Mouse (Mus musculus): Measurements from ENCODE around the gene B9d2.

The B9d2 gene

GRCm38 (mm10) chr7:25680514-25681258 is at the start of gene B9d2:
Gene B9d2, plus strand, starts transcription at chr7:25680780.
- peak; percentile 97 to 98 for DNase-seq

- DNase-seq, result no peak
Observed at GRCm38 (mm10) chr7:25632679-25633078, 47.9 kb upstream of the B9d2 start.

GRCm38 (mm10) chr7:25636373-25636772 is 44.2 kb upstream of the B9d2 start:
- no peak for DNase-seq

DNA sequence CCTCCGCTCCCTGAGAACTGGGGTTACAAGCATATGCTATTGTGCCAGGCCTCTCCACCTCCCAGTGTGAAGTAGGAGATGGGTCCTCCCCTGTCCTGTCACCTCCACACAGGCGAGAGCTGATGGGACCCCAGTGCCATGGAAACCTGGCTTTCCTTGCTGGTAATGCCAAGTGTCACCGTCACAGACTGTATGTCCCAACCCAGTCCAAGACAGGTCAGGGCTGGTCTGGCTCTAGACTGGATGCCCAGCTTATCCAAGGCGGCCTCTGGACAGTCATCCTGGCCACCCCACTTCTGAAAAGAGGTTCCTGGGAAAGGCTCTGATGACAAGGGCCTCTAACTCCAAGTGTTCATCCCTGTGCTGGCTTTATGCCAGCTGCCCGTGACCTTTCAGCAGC is 43.5 kb upstream of the B9d2 start:
- no peak for DNase-seq

DNA sequence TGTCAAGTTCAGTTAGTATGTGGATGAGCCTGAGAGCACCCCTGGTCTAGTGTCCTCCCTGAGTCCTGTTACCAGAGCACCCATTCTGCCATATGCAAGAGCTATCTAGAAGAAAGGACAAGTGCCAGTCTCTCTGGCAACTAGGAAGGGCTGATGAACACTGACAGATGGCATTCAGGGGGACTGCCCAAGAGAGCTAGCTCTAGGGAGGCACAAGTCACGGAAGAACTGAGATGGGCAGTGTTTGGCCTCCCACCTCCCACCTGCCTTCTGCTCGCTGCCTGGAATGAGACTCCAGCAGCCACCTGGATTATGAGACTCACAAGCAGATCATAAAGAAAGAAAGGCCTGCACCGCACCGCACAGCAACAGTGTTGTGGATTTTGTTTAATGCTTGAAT is 40.8 kb upstream of the B9d2 start:
- DNase-seq, result no peak

DNA sequence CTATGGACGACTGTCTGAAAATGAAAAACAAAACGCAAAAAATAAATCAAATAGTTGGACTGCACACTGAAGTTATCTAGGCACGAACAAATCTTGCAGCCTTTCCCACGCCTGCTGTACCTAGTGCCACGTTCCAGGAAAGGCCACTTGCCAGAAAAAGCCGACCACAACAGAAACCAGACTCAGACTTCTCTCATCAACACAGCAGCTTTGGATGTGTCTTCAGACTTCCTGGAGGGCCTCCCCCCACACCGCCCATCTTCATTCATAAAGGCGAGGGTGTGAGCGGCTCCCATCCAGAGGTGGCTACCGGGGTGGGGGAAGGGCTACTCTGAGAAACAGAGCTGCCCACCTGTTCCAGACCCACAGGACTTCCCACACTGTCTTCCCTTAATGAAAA is 36.4 kb upstream of the B9d2 start:
- no peak for DNase-seq

DNA sequence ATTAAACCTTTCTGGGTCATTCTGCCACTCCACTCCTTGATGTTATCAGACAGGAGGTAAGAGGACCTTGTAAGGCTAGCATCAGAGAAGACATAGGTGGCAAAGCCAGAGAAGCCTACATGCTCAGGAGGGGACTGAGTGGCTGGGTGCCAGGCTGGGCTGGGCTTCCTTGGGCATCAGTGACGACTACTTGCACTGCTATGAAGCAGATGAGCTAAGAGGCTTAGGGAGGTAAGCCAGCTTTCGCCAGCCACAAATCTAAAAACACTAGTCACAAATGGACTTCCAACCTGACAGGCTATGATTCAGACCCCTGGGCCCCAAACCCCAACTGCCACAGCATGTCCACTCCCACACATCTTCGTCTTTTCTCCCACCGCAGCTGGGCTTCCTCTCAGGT is 35.9 kb upstream of the B9d2 start:
- no peak for DNase-seq

- peak in 1 of 2 experiments; percentile 75 for DNase-seq
Observed at GRCm38 (mm10) chr7:25645074-25645473, 35.5 kb upstream of the B9d2 start.

- DNase-seq, result no peak
Observed at GRCm38 (mm10) chr7:25647574-25648123, 32.9 kb upstream of the B9d2 start.

DNA sequence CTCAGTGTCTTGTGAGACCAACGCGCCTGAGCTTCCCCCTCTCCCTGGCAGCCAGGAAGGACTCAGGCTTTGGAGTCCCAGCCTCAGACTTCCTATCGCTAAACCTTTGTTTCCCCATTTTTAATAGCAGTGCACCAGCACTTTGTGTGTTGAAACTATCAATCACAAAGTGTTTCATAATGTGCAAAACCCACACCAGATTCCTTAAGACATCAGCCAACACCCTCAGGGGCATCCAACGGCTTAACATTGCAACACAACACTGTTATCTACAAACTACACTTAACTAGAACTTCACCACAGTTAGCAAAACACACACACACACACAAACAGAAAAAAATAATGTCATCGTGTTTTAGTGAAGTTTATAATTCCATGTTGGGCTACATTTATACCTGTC is 30.7 kb upstream of the B9d2 start:
- DNase-seq, result no peak

GRCm38 (mm10) chr7:25651281-25651680 is 29.3 kb upstream of the B9d2 start:
- no peak for DNase-seq

- DNase-seq, result no peak
Observed at GRCm38 (mm10) chr7:25652244-25652759, 28.3 kb upstream of the B9d2 start.

DNA sequence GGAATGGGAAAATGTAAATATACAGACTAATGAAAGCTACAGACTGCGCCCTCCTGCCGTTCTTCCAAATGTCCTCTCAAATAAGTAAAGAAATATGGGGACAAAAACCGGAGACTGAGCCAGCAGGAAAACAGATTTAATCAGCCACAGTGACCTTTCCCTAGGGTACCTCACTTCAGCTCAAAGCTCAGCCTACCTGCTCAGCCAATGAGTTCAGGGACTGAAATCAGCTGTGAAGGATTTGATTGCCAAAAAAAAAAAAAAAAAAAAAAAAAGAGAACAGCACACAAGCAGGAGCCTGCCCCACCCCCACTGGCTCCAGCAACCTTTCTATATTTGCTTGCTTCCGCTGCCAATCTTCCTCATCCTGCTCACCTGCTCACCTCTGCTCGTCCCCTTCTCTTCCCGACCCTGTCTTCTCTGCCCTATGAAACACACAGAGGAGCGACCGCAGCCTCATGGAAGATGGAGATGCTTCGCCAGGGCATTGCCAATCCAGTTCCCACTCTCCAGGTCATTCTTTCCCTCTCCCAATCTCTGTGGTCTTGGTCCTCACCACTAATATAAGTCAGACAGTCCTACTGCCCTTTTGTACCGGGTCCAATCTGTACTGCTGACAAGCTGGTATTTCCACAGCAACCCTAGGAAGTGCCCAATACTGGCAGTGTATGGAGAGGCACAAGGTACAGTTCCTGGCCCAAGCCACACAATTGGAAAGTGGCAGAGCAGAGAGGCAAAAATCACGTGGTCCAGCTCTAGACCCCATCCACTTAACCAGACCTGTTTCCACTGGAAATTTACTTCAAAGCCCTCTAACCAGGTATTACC is 24.8 kb upstream of the B9d2 start:
- peak; percentile 76 to 86 for DNase-seq

GRCm38 (mm10) chr7:25657785-25658184 is 22.8 kb upstream of the B9d2 start:
- DNase-seq, result peak in 1 of 2 experiments; percentile 37

DNA sequence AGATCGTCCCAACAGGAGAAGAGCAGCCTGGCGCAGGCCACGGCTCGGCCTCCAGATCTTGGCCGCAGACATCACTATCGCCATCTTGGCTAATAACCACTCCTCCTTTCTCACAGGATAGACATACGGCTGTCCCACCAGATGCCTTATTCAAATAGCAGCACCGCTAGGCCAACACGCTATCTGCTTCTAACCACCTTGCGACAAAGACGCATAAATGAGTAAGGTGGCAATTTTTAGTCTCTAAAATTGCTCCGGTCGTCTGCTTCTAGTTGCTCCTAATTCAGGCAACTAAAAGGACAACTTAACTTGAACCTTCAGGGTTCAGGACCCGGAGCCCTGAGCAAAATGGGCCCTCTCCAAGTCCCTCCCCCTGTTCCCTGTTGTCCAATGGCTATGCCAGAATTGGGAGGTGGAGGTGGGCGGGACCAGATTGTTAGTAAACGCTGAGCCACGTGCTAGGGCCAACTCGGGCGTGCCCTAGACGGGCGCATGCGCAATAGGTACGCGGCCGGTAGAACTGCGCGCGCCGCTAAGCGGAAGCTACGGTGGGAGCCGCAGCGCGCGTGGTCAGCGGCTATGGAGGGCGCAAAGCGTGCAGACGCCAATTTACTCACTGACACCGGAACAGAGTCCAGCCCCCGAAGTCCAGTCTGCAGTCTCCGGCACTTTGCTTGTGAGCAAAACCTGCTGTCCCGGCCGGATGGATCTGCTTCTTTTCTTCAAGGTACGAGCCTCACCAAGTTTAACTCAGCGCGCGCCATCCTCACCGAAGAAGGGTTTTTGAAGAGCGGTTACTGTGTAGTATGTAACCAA is 21.7 kb upstream of the B9d2 start, which contains the start of the genes Bckdha and Exosc5:
Gene Bckdha, minus strand, starts transcription at position 325 of the 816 bp plus-strand sequence.
Gene Exosc5, plus strand, starts transcription at position 508 of the 816 bp plus-strand sequence.
- DNase-seq, result peak; percentile 100

- DNase-seq, result no peak
Observed at GRCm38 (mm10) chr7:25666381-25666780, 14.2 kb upstream of the B9d2 start.

- DNase-seq, result no peak
Observed at GRCm38 (mm10) chr7:25669158-25669557, 11.4 kb upstream of the B9d2 start.

- no peak for DNase-seq
Observed at GRCm38 (mm10) chr7:25669631-25670030, 10.9 kb upstream of the B9d2 start.

GRCm38 (mm10) chr7:25670096-25670495 is 10.5 kb upstream of the B9d2 start:
- no peak for DNase-seq

GRCm38 (mm10) chr7:25671686-25672085 is 8.9 kb upstream of the B9d2 start:
- DNase-seq, result no peak

GRCm38 (mm10) chr7:25672442-25672841 is 8.1 kb upstream of the B9d2 start:
- DNase-seq, result peak in 1 of 2 experiments; percentile 32

GRCm38 (mm10) chr7:25674297-25674696 is 6.3 kb upstream of the B9d2 start:
- no peak for DNase-seq
